Mouse (Mus musculus) activated CD4-positive, CD25-positive, alpha-beta regulatory T cell (primary cell): ENCODE results near the gene Gm20867. TPM values are rescaled to one million over a fixed set of nuclear protein-coding genes. Genes with fewer than 3 reads are reported as not detected.

ENCODE experiments used
- polyA plus RNA-seq, 2 experiments: library from polyadenylated mRNA; unstranded; fragments of 100-300 nt; shearing (Covaris generic); gene quantifications; one replicate each; pipeline ENCODE4 v1.2.1; 2017

Gm20867 gene
- not detected for polyA plus RNA-seq

DNA sequence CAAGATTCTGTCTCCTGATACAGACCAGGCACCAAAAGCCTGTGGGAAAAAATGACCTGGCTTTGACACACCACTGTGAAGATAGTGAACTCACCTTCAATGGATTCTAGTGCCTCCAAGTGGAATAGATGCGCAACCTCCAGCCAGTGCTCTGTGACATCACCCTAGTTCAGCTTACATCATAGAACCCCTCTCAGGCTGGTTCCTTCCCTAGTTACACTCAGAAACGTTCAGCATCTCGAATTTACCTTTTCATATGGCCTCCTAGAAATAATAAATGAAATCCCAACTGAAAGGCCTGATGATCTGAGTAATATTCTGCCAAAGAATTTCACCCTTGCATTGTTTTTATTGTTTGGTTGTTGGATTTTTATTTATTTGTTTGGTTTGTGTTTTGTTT is at the start of gene Gm20867:
Gene Gm20867 (minus strand): TSS at position 101 of the 400 bp plus-strand sequence.

Other genes starting within 250 kb of the Gm20867 start
- gene Gm29564, start 249.8 kb upstream of the Gm20867 start, polyA plus RNA-seq: not detected